Mouse (Mus musculus): ENCODE data around the gene Trmt1. TPM values are rescaled to one million over a fixed set of nuclear protein-coding genes. Genes with fewer than 3 reads are reported as not detected.

Trmt1 gene
- polyA plus RNA-seq, 1 experiment from 2014 or later: 50.0 TPM

GRCm38 (mm10) chr8:84641578-84642361, 44.3 kb upstream of the Trmt1 start:
- Histone ChIP-seq H3K27me3 (ENCODE audit: control insufficient read depth, insufficient read depth, low read length) (no peaks in the 10 kb centered on the region), H3K27ac (replicated peaks in 1 of 2; ENCODE audit: control insufficient read depth in 1 of 2, insufficient read depth in 1 of 2, low read depth in 2 of 2, low read length in 2 of 2) (no peak overlapping the region), H3K4me2 (ENCODE audit: low read length) (no peak overlapping the region), H3K4me1 (ENCODE audit: control insufficient read depth in 2 of 2, insufficient read depth in 2 of 2, low read length in 2 of 2) (peaks cover 5 to 8% of the 10 kb centered on the region in 2 experiments), H3K4me3 (ENCODE audit: control insufficient read depth in 1 of 2, insufficient read depth in 1 of 2, low read depth in 1 of 2, low read length in 2 of 2) (no peak overlapping the region), H3K36me3 (ENCODE audit: control insufficient read depth, insufficient read depth, low read length) (no peaks in the 10 kb centered on the region), H3K9ac (ENCODE audit: low read length) (no peak overlapping the region), H3K9me3 (ENCODE audit: control insufficient read depth, low read length) (no peaks in the 10 kb centered on the region)
- 50% methylated on average over 1 of the region's 1 CpGs for WGBS
- no peak for ATAC-seq (ENCODE audit: insufficient number of reproducible peaks, insufficient read depth, low FRiP score, low read depth)

GRCm38 (mm10) chr8:84643019-84643418, 43.1 kb upstream of the Trmt1 start:
- Histone ChIP-seq H3K36me3 (ENCODE audit: control insufficient read depth, insufficient read depth, low read length) (no peaks in the 10 kb centered on the region), H3K4me1 (ENCODE audit: control insufficient read depth in 2 of 2, insufficient read depth in 2 of 2, low read length in 2 of 2) (peaks cover 8 to 17% of the 10 kb centered on the region in 2 experiments), H3K27ac (replicated peaks in 1 of 2; ENCODE audit: control insufficient read depth in 1 of 2, insufficient read depth in 1 of 2, low read depth in 2 of 2, low read length in 2 of 2) (no peak overlapping the region), H3K4me2 (ENCODE audit: low read length) (no peak overlapping the region), H3K9me3 (ENCODE audit: control insufficient read depth, low read length) (no peaks in the 10 kb centered on the region), H3K9ac (ENCODE audit: low read length) (no peak overlapping the region), H3K4me3 (ENCODE audit: control insufficient read depth in 1 of 2, insufficient read depth in 1 of 2, low read depth in 1 of 2, low read length in 2 of 2) (no peak overlapping the region), H3K27me3 (ENCODE audit: control insufficient read depth, insufficient read depth, low read length) (no peaks in the 10 kb centered on the region)
- no peak for ATAC-seq (ENCODE audit: insufficient number of reproducible peaks, insufficient read depth, low FRiP score, low read depth)
- 72% methylated on average over 5 of the region's 5 CpGs for WGBS

GRCm38 (mm10) chr8:84646800-84647199, 39.3 kb upstream of the Trmt1 start:
- Histone ChIP-seq H3K9me3 (ENCODE audit: control insufficient read depth, low read length) (no peaks in the 10 kb centered on the region), H3K36me3 (ENCODE audit: control insufficient read depth, insufficient read depth, low read length) (no peaks in the 10 kb centered on the region), H3K9ac (ENCODE audit: low read length) (no peak overlapping the region), H3K4me1 (ENCODE audit: control insufficient read depth in 2 of 2, insufficient read depth in 2 of 2, low read length in 2 of 2) (peaks cover 6 to 8% of the 10 kb centered on the region in 2 experiments; a peak in 2 of 4 replicates), H3K4me3 (ENCODE audit: control insufficient read depth in 1 of 2, insufficient read depth in 1 of 2, low read depth in 1 of 2, low read length in 2 of 2) (no peak overlapping the region), H3K4me2 (ENCODE audit: low read length) (peak overlapping the region; percentile 62), H3K27ac (replicated peaks in 1 of 2; ENCODE audit: control insufficient read depth in 1 of 2, insufficient read depth in 1 of 2, low read depth in 2 of 2, low read length in 2 of 2) (peak overlapping the region in 1 of 2 experiments; percentile 20; a peak in 2 of 4 replicates), H3K27me3 (ENCODE audit: control insufficient read depth, insufficient read depth, low read length) (no peaks in the 10 kb centered on the region)
- no peak for ATAC-seq (ENCODE audit: insufficient number of reproducible peaks, insufficient read depth, low FRiP score, low read depth)
- WGBS: 51% methylated on average over 6 of the region's 6 CpGs

GRCm38 (mm10) chr8:84647461-84647901, 38.6 kb upstream of the Trmt1 start:
- Histone ChIP-seq H3K4me3 (ENCODE audit: control insufficient read depth in 1 of 2, insufficient read depth in 1 of 2, low read depth in 1 of 2, low read length in 2 of 2) (peak overlapping the region; percentile 5 to 17; a peak in 3 of 4 replicates), H3K9me3 (ENCODE audit: control insufficient read depth, low read length) (no peaks in the 10 kb centered on the region), H3K27ac (replicated peaks in 1 of 2; ENCODE audit: control insufficient read depth in 1 of 2, insufficient read depth in 1 of 2, low read depth in 2 of 2, low read length in 2 of 2) (peak overlapping the region; percentile 20 to 34; a peak in 3 of 4 replicates), H3K36me3 (ENCODE audit: control insufficient read depth, insufficient read depth, low read length) (no peaks in the 10 kb centered on the region), H3K27me3 (ENCODE audit: control insufficient read depth, insufficient read depth, low read length) (no peaks in the 10 kb centered on the region), H3K4me2 (ENCODE audit: low read length) (peak overlapping the region; percentile 62), H3K4me1 (ENCODE audit: control insufficient read depth in 2 of 2, insufficient read depth in 2 of 2, low read length in 2 of 2) (peaks cover 6 to 8% of the 10 kb centered on the region in 2 experiments; a peak in 2 of 4 replicates), H3K9ac (ENCODE audit: low read length) (0 out of 2 replicates have a peak overlapping the region, but pooled peaks have one; percentile 35)
- ATAC-seq (ENCODE audit: insufficient number of reproducible peaks, insufficient read depth, low FRiP score, low read depth): 0 out of 2 replicates have a peak, but pooled peaks have one; percentile 34
- WGBS: 2% methylated on average over 14 of the region's 14 CpGs

DNA sequence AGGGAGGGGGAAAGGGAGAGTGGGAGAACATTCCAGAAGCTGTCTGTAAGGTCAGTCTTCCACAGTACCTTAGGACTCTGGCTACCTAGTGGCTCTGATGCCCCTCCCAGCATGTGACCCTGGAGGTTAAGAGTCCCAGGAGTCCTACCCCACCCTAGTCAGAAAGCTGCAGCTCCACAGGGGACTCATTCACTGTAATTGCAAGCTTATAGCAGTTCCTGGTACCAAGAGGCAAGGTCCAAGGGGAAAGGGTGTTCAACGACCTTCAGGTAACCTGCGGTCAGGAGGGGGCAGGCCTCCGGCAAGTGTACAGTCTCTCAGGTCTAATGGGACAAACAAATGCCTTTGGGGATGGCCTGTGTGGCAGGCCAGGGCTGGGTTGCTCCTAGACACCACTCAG, 35.9 kb upstream of the Trmt1 start:
- Histone ChIP-seq H3K36me3 (ENCODE audit: control insufficient read depth, insufficient read depth, low read length) (no peaks in the 10 kb centered on the region), H3K27me3 (ENCODE audit: control insufficient read depth, insufficient read depth, low read length) (no peaks in the 10 kb centered on the region), H3K4me1 (ENCODE audit: control insufficient read depth in 2 of 2, insufficient read depth in 2 of 2, low read length in 2 of 2) (peaks cover 10 to 15% of the 10 kb centered on the region in 2 experiments), H3K9ac (ENCODE audit: low read length) (no peak overlapping the region), H3K27ac (replicated peaks in 1 of 2; ENCODE audit: control insufficient read depth in 1 of 2, insufficient read depth in 1 of 2, low read depth in 2 of 2, low read length in 2 of 2) (no peak overlapping the region), H3K4me2 (ENCODE audit: low read length) (no peak overlapping the region), H3K4me3 (ENCODE audit: control insufficient read depth in 1 of 2, insufficient read depth in 1 of 2, low read depth in 1 of 2, low read length in 2 of 2) (no peak overlapping the region), H3K9me3 (ENCODE audit: control insufficient read depth, low read length) (no peaks in the 10 kb centered on the region)
- no peak for ATAC-seq (ENCODE audit: insufficient number of reproducible peaks, insufficient read depth, low FRiP score, low read depth)
- WGBS: 35% methylated on average over 3 of the region's 3 CpGs

DNA sequence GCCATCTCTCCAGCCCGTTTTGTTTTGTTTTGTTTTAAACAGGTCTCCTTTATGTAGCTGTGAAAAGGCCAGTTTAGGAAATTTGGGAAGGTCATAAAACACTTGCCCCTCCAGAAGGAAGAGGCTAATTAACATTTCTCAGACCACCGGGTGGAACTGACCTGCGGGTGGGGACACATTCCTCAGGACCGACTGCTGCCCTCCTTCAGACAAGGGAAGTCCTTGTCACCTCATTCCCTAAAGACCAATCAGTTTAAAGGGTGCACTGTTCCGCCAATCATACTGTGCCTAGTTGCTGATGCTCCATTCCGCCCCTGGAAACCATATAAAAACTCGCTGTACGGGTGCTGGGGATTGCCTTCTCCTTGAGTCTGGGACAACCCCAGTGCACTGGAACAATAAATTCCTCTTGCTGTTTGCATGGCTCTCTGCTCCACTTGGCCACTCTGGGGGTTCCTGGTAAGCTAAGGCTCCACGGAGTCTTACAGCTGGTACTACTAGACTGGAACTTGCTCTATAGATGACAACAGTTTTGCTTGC, 32.9 kb upstream of the Trmt1 start:
- H3K9me3 ChIP-seq (ENCODE audit: control insufficient read depth, low read length): no peaks in the 10 kb centered on the region
- H3K4me2 ChIP-seq (ENCODE audit: low read length): no peak overlapping the region
- H3K4me1 ChIP-seq (ENCODE audit: control insufficient read depth in 2 of 2, insufficient read depth in 2 of 2, low read length in 2 of 2): peaks cover 21 to 33% of the 10 kb centered on the region in 2 experiments
- ATAC-seq (ENCODE audit: insufficient number of reproducible peaks, insufficient read depth, low FRiP score, low read depth): no peak
- no peaks in the 10 kb centered on the region for H3K27me3 ChIP-seq (ENCODE audit: control insufficient read depth, insufficient read depth, low read length)
- WGBS: 48% methylated on average over 9 of the region's 9 CpGs
- H3K27ac ChIP-seq (replicated peaks in 1 of 2; ENCODE audit: control insufficient read depth in 1 of 2, insufficient read depth in 1 of 2, low read depth in 2 of 2, low read length in 2 of 2): peak overlapping the region in 1 of 2 experiments; percentile 29; a peak in 2 of 4 replicates
- no peaks in the 10 kb centered on the region for H3K36me3 ChIP-seq (ENCODE audit: control insufficient read depth, insufficient read depth, low read length)
- no peak overlapping the region for H3K4me3 ChIP-seq (ENCODE audit: control insufficient read depth in 1 of 2, insufficient read depth in 1 of 2, low read depth in 1 of 2, low read length in 2 of 2)
- no peak overlapping the region; the same call in 1 of the 2 replicates for H3K9ac ChIP-seq (ENCODE audit: low read length)

DNA sequence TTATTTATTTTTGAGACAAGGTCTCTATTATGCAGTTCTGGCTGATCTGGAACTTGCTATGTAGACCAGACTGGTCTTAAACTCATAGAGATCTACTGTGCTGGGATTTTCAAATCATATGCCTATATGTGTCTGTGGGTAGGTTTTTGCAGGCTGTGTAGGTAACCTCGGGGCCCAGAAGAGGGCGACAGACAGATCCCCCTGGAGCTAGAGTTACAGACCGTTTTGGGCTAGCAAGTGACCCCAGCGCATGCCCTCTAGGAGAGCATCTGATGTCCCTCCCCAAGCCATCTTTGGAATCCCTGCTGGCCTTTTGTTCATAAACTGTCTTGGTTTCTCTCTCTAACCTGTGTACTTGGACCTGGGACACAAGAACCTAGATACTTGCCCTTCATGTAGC, 31.5 kb upstream of the Trmt1 start:
- H3K4me2 ChIP-seq (ENCODE audit: low read length): 0 out of 2 replicates have a peak overlapping the region, but pooled peaks have one; percentile 86
- H3K27me3 ChIP-seq (ENCODE audit: control insufficient read depth, insufficient read depth, low read length): no peaks in the 10 kb centered on the region
- peaks cover 21 to 41% of the 10 kb centered on the region in 2 experiments for H3K4me1 ChIP-seq (ENCODE audit: control insufficient read depth in 2 of 2, insufficient read depth in 2 of 2, low read length in 2 of 2)
- WGBS: 45% methylated on average over 4 of the region's 4 CpGs
- no peaks in the 10 kb centered on the region for H3K36me3 ChIP-seq (ENCODE audit: control insufficient read depth, insufficient read depth, low read length)
- no peak overlapping the region for H3K4me3 ChIP-seq (ENCODE audit: control insufficient read depth in 1 of 2, insufficient read depth in 1 of 2, low read depth in 1 of 2, low read length in 2 of 2)
- no peak overlapping the region for H3K9ac ChIP-seq (ENCODE audit: low read length)
- ATAC-seq (ENCODE audit: insufficient number of reproducible peaks, insufficient read depth, low FRiP score, low read depth): no peak
- peak overlapping the region; percentile 69 to 98 for H3K27ac ChIP-seq (replicated peaks in 1 of 2; ENCODE audit: control insufficient read depth in 1 of 2, insufficient read depth in 1 of 2, low read depth in 2 of 2, low read length in 2 of 2)
- H3K9me3 ChIP-seq (ENCODE audit: control insufficient read depth, low read length): no peaks in the 10 kb centered on the region

Data from heart, embryonic 14.5 days (tissue).